Mouse (Mus musculus) embryonic stem cell, embryonic (primary cell): ENCODE data around the gene Rdx.

Experiments used
- CTCF ChIA-PET, 4 experiments: fragments of 300-600 bp in 2 of 4; fragments of 350-600 bp in 2 of 4; sonication (Branson Sonifier 250); formaldehyde crosslinking; loops; one replicate each; lab custom pipeline; 2022; ENCODE audit warnings: inconsistent platforms in 2 of 4; lab: Charles Lee
- POLR2A ChIA-PET, 4 experiments: fragments of 300-600 bp in 2 of 4; fragments of 350-600 bp in 2 of 4; sonication (Branson Sonifier 250); formaldehyde crosslinking; loops; one replicate each; lab custom pipeline; 2022; ENCODE audit warnings: antibody characterized with exemption in 4 of 4, inconsistent platforms in 1 of 4; lab: Charles Lee

Gene Rdx

DNA sequence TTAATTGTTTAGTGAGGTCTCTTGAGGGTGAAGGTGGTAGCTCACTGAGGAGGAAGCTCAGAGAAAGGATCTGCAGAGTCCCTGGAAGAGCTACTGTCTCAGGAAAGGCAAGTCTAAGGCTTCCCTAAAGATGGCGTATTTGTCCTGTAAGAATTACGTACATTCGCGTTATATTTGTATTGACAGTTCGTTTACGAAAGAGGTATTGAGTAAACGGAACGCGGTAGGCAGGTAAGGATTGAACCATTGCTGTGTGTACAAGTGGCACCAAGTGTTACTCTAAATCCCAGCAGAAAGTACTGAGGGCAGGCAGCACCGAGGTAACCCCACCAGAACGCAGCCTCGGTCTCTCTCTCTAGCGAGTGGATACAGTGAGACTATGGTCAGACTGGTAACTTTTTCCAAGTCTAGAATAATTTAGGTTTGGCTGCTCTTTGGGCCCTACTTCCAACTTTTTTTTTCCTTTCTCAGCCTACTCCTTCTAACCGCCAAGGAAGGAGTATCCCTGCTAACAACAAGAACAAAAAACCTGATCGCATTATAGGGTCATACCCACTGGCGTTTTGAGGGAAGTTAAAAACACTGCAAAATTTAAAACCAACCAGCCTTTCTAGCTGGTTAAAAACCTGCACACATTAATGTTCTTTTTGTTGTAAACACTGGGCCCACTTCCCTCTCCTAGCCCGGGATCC lies at the start of gene Rdx:
Gene Rdx, plus strand, starts transcription at position 45 of the 692 bp plus-strand sequence.
- ChIA-PET CTCF (interaction anchor here in 3 of 4 experiments (0.6 to 1.4 kb wide), 4 partner anchors 51 to 1376 kb away, joined by 3 read pairs; no protein-coding TSS in a partner anchor), POLR2A (interaction anchor here (0.5 to 6.5 kb wide), 38 partner anchors 10 to 1615 kb away, joined by 3 to 55 read pairs (median 4); partner anchors contain the start of genes Fdx1 (in 1 of the 4) and Zc3h12c (in 1 of the 4))

DNA sequence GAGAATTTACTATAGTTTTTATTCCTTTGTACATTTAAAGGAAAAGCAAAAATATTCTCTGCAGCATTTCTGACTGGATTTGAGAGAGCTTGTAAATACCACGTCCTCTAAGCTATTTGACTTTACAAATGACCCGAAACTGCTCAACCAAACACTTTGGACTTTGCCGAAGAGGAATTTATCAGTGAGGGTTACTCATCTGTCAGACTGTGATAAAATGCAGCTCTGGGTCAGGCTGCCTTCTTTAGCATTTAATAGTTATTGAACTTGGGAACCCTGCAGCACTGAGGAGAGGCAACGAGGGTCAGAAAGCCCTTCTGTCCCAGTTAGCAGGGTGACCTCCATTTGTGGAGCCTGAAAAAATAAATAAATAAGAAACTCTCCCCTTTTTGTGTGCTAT lies 43.5 kb upstream of the Rdx start:
- POLR2A ChIA-PET, result no interaction called here
- CTCF ChIA-PET, result no interaction called here

- ChIA-PET CTCF (interaction anchor here in 1 of 4 experiments (0.5 to 0.6 kb wide), 2 partner anchors 67 to 70 kb away, joined by 3 read pairs; no protein-coding TSS in a partner anchor), POLR2A (interaction anchor here in 1 of 4 experiments (0.6 kb wide), 1 partner anchor 12 kb away, joined by 3 read pairs; no protein-coding TSS in a partner anchor)
Observed at GRCm38 (mm10) chr9:52007341-52007740, 39.6 kb upstream of the Rdx start.

- CTCF ChIA-PET, result interaction anchor here in 2 of 4 experiments (0.6 to 1.4 kb wide), 5 partner anchors 22 to 802 kb away, joined by 3 to 5 read pairs (median 4); no protein-coding TSS in a partner anchor
- POLR2A ChIA-PET, result no interaction called here
Observed at GRCm38 (mm10) chr9:52008511-52008910, 38.5 kb upstream of the Rdx start.

- CTCF ChIA-PET, result no interaction called here
- POLR2A ChIA-PET, result interaction anchor here in 2 of 4 experiments (0.7 to 1.3 kb wide), 2 partner anchors 35 to 36 kb away, joined by 3 to 5 read pairs; no protein-coding TSS in a partner anchor
Observed at GRCm38 (mm10) chr9:52012311-52012710, 34.7 kb upstream of the Rdx start.

DNA sequence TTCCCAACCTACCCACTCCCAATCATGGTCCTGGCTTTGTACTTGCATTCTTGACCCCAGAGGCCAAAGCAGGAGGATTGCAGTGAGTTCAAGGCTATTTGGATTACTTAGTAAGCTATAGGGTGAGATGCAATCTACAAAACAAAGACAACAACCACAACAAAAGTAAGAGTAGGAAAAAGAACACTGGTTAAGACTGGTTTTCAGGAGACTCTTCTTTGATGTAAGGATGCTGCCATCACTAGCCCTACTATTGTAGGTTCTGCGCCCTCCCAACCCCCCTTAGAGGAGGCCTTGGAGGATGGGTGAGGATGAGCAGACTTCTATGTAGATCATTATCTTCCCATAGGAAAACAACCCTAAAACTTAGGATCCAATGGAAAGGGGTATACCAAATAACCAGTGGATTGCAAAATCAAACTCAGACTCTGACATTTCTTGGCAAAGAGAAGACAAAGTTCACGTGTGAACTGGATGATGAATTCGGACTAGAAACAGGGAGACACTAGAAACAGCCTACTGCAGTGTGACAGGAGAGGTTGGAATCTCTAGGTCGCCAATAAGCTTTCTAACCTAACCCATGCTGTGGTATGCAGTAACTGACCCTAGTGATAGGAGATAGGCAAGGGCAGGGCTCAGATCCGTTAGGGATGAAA lies 34.1 kb upstream of the Rdx start:
- CTCF ChIA-PET, result no interaction called here
- POLR2A ChIA-PET, result interaction anchor here in 2 of 4 experiments (0.7 to 1.3 kb wide), 2 partner anchors 35 kb away, joined by 3 to 5 read pairs; no protein-coding TSS in a partner anchor

GRCm38 (mm10) chr9:52013900-52014455 lies 33.0 kb upstream of the Rdx start:
- ChIA-PET CTCF (interaction anchor here in 1 of 4 experiments (0.8 kb wide), 1 partner anchor 21 kb away, joined by 4 read pairs; no protein-coding TSS in a partner anchor), POLR2A (no interaction called here)

GRCm38 (mm10) chr9:52017091-52017490 lies 29.9 kb upstream of the Rdx start:
- CTCF ChIA-PET, result no interaction called here
- POLR2A ChIA-PET, result no interaction called here

DNA sequence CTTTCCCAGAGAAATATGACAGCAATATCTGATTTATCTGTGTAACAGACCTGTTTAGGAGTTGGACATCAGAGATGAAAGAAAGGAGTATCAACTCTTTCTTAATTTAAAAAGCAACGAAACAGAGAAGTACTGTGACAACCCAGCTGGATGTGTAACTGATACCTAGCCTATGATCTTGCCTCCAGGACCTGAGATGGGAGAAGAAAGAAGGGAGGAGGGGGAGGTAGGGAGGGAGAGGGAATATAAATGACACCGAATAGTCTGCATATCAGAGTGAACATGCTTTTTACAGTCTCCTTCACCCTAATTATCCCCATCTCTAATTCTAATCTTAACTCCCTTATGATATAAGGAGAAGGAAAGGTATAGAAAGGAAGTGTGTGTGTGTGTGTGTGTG lies 29.1 kb upstream of the Rdx start:
- CTCF ChIA-PET, result no interaction called here
- POLR2A ChIA-PET, result no interaction called here

- POLR2A ChIA-PET, result interaction anchor here in 1 of 4 experiments (0.5 kb wide), 1 partner anchor 11 kb away, joined by 3 read pairs; no protein-coding TSS in a partner anchor
- CTCF ChIA-PET, result no interaction called here
Observed at GRCm38 (mm10) chr9:52018505-52018904, 28.5 kb upstream of the Rdx start.

DNA sequence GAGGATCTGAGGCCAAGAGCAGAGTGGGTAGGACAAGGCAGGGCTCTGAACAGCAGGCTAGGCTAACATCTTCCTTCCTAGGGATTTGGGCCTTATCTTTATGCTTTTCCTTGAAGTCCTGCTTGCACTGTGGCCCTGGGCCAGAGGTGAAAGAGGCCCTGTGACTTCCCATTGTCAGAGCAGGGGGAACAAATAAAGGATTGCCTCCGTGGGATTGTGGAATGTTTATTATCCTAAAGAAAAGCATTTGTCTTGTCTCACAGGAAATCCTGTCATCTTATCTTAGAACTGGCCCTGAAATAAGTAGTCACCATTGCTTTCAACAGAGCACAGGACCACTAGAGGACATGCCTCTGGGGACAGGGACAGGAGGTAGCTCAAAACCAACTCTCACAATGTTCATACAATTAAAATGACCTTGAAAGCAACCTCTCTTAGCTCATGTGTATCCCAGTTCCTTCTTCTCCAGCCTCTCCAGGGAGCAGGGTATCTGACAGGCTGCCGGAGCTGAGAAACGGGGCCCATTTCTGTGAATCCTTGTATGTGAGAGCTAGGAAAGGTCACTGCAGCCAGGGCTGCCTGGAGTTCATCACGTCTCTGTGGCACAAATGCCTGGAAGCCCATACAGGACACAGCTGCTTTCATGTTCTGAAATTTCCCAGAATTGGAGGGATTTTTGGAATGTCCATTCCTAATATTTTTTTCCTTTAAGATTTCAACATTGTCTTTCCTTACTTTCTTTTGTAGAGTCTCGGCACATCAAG lies 19.5 kb upstream of the Rdx start:
- ChIA-PET POLR2A (interaction anchor here in 1 of 4 experiments (1.0 kb wide), 1 partner anchor 10 kb away, joined by 3 read pairs; no protein-coding TSS in a partner anchor), CTCF (no interaction called here)

DNA sequence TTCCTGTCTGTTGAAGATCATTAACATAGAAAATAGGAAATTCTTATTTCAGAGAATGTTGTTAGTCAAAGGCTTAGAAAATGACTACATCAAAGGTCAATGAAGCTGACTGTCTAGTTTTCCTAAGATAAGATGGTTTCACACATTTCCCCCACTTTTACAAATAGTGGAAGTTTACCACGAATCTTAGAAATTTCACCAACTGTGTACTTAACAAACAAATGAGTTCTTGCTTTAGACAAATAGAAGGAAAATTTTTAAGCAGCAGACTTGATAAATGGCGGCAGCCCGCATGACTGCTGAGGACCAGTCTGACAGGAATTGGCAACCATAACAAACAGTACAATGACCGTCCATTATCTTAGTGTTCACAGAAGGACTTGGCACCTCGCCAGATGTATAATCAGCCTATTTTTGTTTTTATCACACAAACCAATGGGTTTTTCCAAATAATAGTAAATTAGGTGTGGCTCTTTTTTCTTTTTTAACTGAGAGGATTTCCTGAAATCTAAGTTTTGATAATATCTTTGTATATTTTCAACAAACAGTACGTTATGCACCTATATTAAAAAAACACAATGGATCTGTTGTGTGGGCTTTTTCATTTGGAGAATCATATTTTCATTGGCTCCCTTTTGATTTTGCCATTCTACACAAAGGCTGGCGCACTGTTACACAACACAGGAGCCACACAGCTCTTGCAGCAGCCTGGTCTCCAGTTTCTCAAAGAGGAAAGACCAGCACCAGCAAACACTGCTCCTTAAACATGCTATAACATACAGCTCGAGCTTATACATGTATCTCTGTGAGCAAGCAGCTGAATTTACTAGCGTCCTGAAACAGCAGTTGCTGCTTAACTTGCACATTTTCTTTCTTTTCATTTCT lies 18.2 kb upstream of the Rdx start:
- POLR2A ChIA-PET, result interaction anchor here in 1 of 4 experiments (1.0 to 1.3 kb wide), 2 partner anchors 9 to 63 kb away, joined by 3 read pairs; no protein-coding TSS in a partner anchor
- CTCF ChIA-PET, result no interaction called here

- CTCF ChIA-PET, result no interaction called here
- POLR2A ChIA-PET, result interaction anchor here in 1 of 4 experiments (0.6 kb wide), 1 partner anchor 1078 kb away, joined by 3 read pairs; no protein-coding TSS in a partner anchor
Observed at GRCm38 (mm10) chr9:52031501-52031900, 15.5 kb upstream of the Rdx start.

DNA sequence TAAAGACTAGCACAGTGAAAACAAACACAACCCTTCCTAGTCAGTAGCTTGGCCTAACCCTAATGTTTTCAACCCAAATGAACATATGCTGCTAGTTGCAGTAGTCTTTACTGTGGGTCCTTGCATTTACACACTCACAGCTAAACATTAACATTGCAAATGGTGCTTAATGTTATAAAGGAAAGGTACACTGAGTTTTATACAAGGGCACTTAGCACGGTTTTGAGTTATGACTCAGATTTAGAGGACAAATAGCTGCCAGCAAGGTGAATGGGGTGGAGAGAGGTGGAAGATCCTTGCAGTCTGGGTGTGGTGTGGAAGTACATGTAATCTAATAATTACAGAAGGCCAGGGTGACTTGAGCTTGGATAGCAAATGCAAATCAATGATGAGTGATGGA lies 9.5 kb upstream of the Rdx start:
- CTCF ChIA-PET, result no interaction called here
- POLR2A ChIA-PET, result interaction anchor here in 3 of 4 experiments (0.8 to 2.7 kb wide), 6 partner anchors 9 to 20 kb away, joined by 3 to 19 read pairs (median 3); partner anchors contain the start of gene Rdx (in 2 of the 3)

GRCm38 (mm10) chr9:52041657-52042056 lies 5.3 kb upstream of the Rdx start:
- CTCF ChIA-PET, result interaction anchor here in 1 of 4 experiments (1.4 kb wide), 1 partner anchor 57 kb away, joined by 3 read pairs; no protein-coding TSS in a partner anchor
- POLR2A ChIA-PET, result interaction anchor here in 2 of 4 experiments (0.6 to 0.9 kb wide), 3 partner anchors 9 to 20 kb away, joined by 3 to 4 read pairs (median 3); no protein-coding TSS in a partner anchor

DNA sequence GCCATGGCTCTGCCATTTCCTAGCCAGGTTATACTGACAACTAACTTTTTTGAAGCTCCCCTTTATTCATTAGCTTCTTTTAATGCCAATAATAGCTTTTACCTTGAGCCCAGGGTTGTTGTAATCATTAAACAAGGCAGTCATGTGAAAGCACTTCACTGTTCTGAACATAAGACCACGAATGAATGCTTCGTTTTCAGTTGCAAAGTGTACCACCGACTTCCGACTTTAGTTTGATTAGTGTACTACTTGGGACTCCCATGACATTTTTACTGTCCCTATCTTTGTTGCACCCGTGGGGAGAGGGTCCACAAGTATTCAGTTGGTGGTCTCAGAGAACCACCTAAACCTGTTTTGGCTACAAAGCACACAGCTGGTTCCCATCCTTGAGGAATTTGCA lies 287 bp upstream of the Rdx start:
- ChIA-PET CTCF (interaction anchor here in 1 of 4 experiments (1.4 kb wide), 1 partner anchor 69 kb away, joined by 3 read pairs; no protein-coding TSS in a partner anchor), POLR2A (interaction anchor here in 3 of 4 experiments (0.7 to 6.5 kb wide), 16 partner anchors 9 to 1359 kb away, joined by 3 to 55 read pairs (median 4); no protein-coding TSS in a partner anchor)
